Mouse (Mus musculus) activated CD4-positive, CD25-positive, alpha-beta regulatory T cell, adult 4 months (primary cell): Measurements from ENCODE around the gene Cacng1. TPM values are rescaled to one million over a fixed set of nuclear protein-coding genes. Genes with fewer than 3 reads are reported as not detected.

ENCODE experiments used
- polyA plus RNA-seq, 2 experiments: library from polyadenylated mRNA; unstranded; fragments of 100-300 nt; shearing (Covaris generic); gene quantifications; one replicate each; pipeline ENCODE4 v1.2.1; 2017

The Cacng1 gene
- polyA plus RNA-seq, 2 experiments from 2014 or later = not detected

Other genes starting within 250 kb of the Cacng1 start
- 100 to 1,000 TPM; 101 to 116 TPM for gene Pitpnc1, start 245.8 kb downstream of the Cacng1 start, polyA plus RNA-seq
- gene Psmd12, start 237.0 kb downstream of the Cacng1 start, polyA plus RNA-seq = 100 to 1,000 TPM; 121 to 141 TPM
- 10 to 100 TPM; 23.9 to 30.6 TPM for gene Helz, start 168.6 kb downstream of the Cacng1 start, polyA plus RNA-seq
- gene Cacng4, start 78.0 kb upstream of the Cacng1 start, polyA plus RNA-seq = not detected
- not detected for gene Cacng5, start 198.5 kb upstream of the Cacng1 start, polyA plus RNA-seq